Mouse (Mus musculus) c-Kit-positive CD71-positive TER-119-negative erythroid progenitor cells, embryonic 14.5 days (primary cell): Measurements from ENCODE around the gene Rpl3.

Experiments
- DNase-seq: peaks from one replicate; pipeline ENCODE4 v3.0.0-alpha.2; 2013; ENCODE audit warnings: low read depth

Gene Rpl3

DNA sequence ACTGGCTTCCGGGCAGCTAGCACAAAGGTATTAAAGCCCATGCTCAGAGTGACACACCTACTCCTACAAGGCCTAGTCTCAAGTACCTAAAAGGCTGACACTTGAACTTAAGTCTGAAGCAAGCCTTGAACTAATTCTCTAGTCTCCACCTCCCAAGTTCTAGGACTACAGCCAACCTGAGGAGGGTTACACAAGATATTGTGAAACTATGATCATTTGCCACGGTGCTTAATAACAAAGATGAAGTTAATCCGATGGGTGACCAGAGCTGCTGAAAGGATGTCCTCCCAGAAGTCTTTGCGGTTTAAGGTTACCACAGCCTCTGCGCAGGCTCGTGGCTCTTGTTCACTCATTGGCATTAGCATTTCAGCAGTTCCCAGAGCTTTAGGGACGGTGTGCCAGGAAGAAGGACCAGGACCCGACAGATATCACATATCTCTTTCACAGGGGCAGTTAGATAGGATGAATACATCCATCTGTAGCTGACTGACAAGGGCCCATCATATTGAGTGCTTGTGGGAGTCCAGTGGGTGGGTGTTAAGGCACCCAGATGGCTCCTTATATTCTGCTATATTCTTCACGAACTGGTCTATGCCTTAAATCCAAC lies 4.2 kb downstream of the Rpl3 start:
- peak; percentile 84 for DNase-seq

DNA sequence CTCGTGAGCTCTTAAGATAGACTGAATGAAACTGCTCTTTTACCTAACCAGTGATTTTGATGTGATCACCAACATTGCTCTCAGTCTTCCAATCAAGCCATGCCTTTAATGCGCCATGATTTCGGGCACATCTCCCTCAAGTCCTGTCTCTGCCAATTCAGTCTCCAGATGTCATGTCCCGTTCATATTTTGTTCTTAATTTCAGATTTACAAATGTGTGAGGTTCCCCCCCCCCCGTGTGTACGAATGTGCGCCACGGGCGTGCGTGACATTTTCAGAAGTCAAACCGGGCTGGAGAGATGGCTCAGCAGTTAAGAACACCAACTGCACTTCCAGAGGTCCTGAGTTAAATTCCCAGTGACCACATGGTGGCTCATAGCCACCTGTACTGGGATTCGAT lies 7.9 kb downstream of the Rpl3 start:
- no peak for DNase-seq

DNA sequence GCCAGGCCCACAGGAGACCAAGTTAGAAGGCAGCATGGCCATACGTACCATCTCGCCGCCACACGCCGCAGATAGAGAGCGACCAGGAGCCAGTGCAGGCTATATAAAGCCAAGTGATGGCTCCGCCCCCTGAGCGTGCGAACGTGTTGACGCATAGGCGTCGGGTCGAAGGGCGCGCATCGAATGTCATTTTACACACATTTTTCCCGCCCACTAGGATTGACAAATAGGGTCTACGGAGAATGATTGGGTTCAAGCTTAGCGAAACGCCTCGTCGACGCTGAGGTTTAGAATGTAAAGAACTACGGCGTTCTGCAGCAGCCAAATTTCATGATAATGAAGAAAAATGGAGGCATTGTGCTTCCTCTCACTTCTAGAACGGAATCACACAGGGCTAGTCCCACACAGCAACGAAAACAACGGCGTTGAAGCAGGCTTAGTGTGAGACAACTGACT lies 8.4 kb downstream of the Rpl3 start:
- DNase-seq: peak; percentile 99

DNA sequence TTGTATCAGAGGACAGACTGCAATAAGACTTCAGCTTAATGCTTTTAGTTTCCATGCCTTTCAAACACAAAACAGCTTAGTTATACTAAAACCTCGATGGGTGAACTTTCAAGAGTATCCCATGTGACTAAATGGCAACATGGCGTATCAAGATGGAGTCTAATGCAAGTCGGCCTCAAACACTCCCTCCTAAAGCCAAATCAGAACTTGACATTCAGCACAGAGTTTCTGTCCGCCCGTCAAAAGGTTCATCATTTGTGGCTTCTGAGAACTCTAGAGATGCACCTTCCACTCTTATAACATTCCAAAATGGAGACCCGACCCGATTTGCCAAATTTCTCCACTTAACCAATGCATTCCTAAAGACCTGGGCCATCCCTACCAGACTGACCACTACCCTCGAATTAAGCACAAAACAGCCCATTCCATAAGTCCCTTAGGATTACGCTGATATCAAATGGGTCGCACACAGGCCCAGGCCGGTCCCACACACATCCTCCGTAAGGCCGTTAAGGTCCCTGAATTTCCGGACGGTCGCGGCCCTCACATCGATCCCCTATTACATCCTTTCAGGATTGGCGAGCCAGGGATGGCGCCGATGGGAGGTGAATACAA lies 8.9 kb downstream of the Rpl3 start:
- no peak for DNase-seq

DNA sequence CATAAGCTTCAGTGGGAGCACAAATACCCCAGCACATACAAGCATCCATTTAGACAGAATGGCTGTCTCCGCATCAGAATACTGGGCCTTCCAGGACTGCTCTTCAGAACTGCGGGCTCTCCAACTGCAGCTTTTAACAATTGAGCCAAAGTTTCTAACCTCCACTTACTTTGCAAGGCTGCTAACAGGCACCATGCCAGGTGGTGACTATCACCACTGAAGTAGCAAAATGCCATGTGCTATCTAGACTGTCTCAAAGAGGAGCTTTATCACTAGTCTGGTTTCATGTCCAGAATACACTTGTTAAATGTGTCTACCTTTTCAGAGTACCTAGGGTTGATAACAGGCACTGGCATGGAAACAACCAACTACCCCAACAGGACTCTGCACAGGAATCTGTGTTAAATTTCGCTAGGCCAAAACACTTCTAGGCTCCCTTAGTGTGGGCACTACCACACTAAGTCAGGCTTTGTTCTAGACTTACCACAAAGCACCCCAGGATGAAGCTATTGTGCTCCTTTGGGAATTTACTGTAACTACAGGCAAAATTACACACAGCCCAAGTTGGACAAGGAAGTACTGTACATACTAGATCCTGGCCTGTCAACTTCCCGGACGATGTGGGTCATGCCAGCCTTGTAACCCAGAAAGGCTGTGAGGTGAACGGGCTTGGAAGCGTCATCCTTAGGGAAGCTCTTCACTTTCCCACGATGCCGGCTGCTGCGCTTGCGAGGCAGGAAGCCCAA lies 9.7 kb downstream of the Rpl3 start:
- no peak for DNase-seq

DNA sequence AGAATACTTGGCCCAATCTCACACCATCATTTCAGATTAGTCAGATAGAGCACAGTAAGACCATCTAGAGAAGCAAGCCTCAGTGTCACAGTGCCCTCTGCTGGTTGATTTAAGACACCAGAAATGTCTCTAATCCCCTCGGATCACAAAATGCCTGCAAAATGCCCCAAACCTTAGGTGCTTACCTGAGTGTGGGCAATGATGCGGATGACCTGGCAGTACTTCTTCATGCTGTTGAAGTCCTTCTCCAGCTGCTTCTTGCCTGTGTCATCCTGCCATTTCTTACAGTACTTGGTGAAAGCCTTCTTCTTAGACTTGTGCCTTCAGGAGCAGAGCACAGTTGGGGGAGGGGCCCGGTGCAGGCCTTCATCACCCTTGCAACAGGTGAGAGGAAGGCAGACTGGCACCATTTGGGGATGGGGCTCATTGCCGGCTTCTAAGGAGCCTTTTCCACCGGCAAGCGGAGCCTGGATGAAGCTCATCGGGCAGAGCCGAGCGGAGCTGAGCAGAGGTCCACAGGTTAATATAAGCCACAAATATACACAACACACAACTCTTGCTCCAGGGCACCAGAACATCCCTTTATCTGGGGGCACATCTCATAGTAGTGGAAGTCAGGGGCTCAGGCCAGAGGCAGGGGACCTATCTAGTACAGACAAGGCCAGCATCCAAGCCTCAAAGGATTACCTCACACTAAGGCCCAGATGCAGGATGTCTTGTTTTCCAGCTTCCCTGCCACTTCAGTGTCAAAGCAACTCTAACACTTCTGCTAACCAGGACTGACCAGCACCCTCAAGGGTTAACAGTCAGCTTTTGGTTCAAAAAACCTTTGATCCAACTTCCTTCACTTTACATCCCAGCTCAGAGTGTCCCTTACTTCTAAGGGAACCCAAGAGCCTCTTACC lies 10.7 kb downstream of the Rpl3 start:
- DNase-seq: no peak

DNA sequence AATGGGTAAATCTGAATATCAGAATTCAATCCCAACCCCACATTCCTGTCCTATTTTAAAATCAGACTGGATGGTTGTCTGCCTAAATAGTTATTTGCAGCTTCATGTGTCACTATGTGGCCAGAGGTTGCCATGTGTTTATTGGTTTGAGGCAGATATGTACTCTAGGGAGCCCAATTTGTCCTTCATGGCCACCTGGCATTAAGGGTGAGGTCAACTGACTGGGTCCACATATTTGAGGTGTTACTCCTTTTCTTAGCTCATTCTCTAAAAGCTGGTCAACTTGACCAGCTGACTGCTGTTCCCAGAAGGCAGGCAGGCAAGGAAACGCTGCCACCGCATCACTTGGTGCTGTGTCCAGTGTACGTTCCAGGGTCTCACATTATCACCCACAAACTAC lies 11.7 kb downstream of the Rpl3 start:
- no peak for DNase-seq

DNA sequence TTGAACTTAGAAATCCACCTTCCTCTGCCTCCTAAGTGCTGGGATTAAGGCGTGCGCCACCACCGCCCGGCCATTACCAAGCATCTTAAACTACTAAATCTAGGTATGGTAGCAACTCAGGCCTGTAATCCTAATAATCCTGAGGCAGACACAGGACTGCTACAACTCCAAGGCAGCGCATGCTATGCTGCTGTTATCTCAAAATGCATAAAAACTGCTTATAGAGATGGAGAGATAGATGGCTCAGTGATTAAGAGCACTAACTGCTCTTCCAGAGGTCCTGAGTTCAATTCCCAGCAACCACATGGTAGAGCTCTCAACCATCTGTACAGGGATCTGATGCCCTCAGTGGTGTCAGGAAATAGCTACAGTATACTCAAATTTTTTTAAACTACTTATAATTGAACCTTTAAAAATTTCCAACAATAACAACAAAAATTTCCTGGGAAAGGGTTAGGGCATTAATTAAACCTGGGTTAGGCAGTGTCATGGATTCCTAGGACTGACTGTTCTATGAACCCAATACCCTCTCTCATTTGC lies 12.5 kb downstream of the Rpl3 start:
- no peak for DNase-seq

DNA sequence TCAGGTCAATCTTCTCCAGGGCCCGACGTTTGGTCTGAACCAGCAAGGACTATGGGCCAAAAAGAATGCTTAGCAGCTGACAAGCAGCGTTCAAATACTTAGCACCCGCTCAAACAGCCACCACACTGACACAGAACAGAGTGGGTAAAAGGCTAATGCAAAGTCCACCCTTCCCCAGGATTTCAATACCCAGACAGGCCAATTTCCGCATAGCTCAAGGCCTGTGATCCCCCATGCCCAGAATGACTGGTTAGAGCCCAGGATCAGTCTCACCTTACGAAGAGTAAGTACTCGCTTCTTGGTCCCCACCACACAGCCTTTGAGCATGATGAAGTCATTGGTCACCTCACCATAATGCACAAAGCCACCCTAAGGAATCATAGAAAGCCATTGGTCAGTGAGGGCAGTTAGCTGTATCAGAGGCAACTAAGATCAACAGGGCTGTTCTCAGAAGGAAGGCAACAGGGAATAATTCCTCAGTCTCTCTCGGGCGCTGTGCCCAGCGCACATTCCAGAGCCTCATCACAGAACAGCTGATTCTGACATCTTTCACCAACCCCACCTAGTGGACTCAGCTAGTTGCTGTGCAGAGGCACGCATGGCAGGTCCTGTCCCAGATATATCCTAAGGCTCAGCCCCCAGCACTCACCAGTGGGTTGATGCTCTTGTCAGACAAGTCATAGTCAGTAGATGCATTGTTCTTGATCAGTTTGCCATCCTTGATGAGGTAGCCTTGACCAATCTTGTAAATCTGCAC lies 13.4 kb downstream of the Rpl3 start:
- no peak for DNase-seq

DNA sequence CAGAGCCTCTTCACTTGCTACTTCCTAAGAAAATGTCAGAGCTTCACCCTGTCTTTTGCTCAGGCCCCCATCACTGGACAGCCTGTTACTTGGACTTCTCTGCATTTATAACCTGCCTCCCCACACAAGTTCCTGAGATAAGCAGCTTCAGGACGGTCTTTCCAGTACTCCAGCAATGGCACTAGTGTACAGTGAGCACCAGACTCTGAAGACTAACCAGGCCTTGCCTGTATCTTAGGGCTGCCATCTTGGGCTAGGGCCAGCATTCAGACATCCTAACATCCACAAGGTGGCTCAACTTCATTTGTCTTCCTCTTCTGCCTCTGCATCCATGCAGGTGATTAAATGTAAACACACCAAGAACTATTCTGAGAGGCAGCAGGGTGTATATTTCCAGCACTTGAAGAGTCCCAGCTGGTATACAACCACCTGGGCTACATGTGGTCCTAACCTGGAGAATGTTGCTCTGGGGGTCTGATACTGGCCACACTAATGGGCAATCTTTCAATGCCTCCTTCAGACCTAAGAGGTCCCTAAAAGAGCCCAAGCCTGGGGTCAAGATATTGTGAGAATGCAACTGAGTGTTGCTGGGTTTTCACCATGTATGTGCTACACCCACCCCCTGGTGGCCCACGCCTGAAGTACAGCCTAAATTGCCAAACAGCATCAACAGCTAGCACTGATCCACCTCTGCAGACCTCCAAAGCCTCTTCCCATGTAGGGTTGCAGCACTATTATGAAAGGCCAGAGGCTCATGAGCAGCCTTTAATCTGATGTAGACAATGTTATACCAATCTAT lies 15.1 kb downstream of the Rpl3 start:
- DNase-seq: peak; percentile 83

DNA sequence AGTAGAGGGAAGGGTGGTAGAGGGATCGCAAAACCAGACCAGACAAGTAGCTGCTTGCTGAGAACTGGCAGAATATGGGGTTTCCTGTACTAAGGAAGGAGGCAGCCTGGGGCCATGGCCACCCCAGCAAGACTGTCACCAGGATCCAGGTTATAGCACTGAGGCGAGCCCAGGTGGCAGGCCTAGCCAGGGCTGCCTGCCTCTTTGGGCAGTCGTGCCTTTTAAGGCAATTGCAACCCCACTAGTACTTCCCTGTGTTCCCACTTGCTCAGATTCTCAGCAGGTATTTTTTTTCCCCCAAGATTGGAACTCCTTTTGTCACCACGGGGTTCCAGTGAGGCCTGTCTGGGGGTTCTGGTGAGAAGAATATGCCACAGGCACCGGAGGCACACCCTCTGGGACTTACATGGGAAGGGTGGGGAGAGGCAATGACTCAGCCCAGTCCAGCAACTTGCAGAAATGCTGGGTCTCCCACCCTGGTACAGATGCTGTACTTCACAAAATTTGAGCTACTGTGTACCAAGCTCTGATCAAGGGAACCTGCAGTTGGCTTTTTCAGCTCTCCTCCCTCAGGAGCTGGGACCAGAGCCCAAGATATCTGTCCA lies 15.8 kb downstream of the Rpl3 start:
- no peak for DNase-seq

DNA sequence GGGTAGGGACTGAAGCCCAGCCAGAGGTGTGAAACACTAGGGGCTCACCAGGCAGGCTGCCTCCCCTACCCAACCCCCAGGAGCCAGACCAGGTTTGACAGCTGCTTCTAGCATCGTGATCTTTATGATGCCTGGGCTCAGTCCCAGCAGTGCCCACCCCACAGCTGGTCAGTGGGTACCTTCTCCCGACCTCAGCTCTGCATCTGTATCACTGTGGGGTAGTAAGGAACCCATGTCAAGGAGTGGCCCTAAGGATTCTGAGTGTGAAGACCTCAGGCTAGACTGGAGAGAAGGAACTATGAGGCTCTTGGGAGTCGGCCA lies 16.3 kb downstream of the Rpl3 start:
- no peak for DNase-seq

DNA sequence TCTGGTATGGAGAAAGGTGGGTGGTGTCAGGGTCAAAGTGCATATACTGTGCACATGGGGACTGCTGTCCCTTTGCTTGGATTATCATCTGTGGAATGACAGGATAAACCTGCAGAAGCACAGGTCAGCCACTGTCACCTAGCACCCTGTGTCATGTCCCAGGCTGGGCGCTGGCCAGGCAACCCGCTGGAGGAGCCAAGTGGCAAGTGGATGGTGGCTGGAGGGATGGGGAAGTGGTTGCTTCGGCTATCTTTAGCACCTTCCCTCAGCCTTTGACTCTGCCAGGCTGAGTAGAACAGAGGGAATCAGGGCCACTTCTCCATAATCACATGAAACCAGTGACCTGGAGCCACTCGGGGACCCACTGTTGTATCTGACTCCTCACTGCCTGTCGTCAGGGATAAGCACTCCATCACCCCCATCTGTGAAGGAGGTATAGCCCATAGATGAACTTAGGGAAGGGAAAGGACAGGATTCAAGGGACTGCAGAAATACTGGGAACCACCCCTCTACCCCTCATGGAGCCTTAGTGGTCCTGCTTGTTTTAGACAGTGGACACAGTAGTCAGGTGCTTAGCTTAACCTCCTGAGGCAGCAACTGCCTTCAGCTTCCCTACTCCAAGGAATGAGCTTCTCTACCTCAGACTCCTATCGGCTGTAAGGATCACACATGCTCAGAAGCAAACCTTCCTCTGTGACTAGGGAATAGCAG lies 16.9 kb downstream of the Rpl3 start:
- no peak for DNase-seq

DNA sequence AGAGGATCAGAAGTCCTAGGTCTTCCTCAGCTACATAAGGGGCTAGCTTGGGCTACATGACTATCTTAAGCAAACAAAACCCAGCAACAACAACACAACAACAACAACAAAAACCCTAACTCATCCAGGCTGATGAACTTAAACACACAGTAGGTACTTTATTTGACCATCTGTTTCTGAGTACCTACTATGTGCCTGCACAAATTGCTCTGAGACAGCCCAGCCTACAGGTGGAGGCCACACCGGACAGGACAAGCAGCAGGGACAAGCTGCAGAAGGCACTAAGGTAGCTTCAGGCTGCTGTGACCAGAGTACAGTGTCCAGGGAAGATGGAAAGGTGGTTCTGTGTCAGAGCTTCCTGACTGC lies 18.4 kb downstream of the Rpl3 start:
- no peak for DNase-seq

DNA sequence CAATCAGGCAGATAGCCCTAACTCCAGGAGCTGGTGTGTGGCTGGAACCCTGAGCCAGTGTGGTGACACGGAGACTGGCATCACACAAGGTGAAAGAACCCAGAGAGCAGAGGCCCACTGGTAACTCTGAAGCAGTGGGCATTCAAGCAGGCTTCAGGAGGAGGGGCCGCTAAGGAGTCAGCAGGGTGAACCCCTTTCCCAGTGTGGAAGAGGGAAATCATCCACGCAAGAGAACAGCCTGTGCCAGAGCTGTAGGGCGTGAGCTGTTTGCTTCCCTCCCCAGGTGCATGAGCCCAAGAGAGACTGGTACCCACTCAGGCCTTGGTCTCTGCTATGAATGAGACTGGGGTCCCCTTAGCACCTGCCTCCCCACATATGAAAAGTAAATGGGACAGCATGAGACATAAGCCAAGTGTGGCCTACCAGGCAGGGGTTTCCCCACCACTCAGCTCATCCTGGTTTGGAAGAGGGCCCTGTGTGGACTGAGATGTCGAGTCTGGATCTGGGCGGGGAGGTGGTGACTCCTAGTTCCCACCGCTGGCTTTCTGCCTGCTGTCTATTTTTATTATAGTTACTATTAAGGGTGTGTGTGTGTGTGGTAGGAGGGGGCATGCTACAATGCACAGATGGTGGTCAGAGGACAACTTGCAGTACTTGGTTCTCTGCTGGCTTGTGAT lies 19.0 kb downstream of the Rpl3 start:
- DNase-seq: no peak

DNA sequence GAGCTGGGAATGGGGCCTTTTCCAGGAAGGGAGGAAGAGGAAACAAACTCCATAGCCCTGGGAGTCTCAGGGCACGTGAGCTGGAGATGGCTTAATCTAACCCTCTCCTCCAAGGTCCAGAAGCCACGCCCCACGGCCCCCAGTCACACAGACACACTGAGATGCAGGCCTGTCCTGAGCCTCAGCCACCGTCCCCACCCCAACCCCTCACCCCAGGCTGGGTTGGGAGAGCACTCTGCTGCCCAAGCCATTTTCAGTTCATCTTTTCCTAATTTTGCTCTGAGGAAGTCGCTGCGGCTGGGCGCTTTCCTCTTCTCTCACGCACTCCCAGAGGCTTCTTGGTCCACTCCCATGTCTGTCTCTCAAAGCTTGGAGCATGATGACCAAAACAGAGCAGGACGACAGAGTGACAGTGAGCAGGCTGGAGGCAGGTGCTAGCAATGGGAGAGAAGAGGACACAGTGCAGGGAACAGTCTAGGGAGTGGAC lies 19.7 kb downstream of the Rpl3 start:
- no peak for DNase-seq

DNA sequence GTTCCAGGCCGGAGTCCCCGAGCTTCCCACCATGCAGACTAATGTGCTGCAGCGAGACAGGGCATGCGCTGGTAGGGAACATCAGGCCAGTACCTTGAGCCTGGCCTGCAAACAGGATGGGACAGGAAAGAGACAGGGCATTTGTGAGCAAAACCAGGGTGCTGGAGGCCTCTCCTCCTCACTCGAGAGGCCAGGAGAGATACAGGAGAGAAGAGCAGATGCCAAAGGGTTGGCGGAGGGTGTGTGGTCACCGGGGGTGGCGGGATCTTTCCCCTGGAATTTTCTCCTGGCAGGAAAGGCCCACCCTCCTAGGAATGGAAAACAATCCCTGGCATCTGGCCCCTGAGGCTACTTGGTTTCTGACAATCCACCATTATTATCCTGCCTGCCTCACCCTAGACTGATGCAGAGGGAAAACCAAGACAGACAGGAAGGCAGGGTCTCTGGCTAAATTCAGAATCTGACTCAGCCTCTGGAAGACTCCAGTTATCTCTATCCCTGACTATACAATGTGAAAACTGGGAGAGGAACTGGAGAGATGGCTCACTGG lies 21.5 kb downstream of the Rpl3 start:
- no peak for DNase-seq

DNA sequence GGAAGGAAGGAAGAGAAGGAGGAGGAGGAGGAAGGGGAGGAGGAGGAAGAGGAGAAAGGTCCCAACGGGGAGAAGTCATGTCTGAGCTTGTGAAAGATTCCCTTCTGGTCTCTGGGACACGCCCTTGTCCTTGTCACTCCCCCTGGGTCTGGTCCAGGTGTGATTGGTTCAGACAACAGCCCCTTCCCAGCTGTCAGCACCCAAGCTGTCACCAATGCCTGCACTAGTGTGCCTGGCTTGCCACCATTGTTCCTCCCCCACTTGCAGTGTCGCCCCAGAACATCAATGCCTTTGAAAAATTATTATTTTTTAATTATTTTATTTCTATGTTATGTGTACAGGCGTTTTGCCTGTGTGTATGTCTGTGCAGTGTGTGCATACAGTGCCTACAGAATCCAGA lies 22.5 kb downstream of the Rpl3 start:
- no peak for DNase-seq

DNA sequence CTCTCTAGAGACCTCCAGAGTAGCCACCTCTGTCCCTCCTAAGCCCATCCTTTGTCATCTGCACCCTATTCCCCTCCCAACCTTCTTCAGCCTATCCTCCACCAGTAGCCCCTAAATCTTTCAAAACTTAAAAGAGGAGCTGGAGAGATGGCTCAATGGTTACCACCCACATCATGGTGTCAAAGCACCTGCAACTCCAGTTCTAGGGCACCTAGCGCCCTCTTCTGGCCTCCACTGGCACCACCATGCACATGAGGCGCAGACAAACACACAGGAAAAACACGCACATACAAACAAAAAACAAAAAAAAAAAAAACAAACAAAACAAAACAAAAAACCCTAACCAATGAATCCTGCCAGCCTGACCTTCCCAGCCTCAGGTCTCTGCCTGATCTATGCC lies 25.1 kb downstream of the Rpl3 start:
- no peak for DNase-seq
